Mouse (Mus musculus): ENCODE data around the gene Rnd2.
"Not testable (repeated sequence)": the region's sequence is repeated elsewhere in the genome, so short reads cannot be mapped to it uniquely, and the experiment has no call there.

DNA sequence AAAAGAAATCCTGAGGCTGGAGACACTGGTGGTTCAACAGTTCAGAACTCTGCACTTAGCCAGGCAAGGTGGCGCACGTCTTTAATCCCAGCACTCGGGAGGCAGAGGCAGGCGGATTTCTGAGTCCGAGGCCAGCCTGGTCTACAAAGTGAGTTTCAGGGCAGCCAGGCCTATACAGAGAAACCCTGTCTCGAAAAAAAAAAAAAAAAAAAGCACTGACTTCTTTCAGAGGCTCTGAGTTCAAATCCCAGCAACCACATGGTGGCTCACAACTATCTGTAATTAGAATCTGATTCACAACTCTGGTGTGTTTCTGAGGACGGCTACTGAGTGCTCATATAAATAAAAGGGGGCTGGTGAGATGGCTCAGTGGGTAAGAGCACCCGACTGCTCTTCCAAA, 17.9 kb upstream of the Rnd2 start:
- not testable (repeated sequence) for TF ChIP-seq POLR2A (IDR thresholded peaks at IDR 0.05; ENCODE audit: low read depth, low read length); CTCF (IDR thresholded peaks at IDR 0.05; ENCODE audit: extremely low read depth, insufficient read length, insufficient replicate concordance, low read depth, low read length)

Measured in small intestine, adult 2 months (tissue).